Mouse (Mus musculus) embryonic facial prominence, embryonic 11.5 days (tissue): ENCODE results near the gene Ccl7. TPM values are rescaled to one million over a fixed set of nuclear protein-coding genes. Genes with fewer than 3 reads are reported as not detected.

Experiments
- ATAC-seq: fragments of 200-750 bp; cut with Nextera tagmentation; replicated peaks from 2 replicates; pipeline ENCODE4 v1.8.0; 2017; ENCODE audit warnings: low read depth; ENCODE audit not compliant: insufficient number of reproducible peaks, low FRiP score, low TSS enrichment
- DNase-seq: peaks from one replicate; pipeline ENCODE4 v3.0.0-alpha.2; 2015; ENCODE audit warnings: low spot score
- H3K27ac ChIP-seq: fragments of 300-500 bp; sonication (generic); replicated peaks from 2 replicates; pipeline ENCODE4 v1.5.1; 2014; ENCODE audit warnings: mild to moderate bottlenecking, low read depth, low read length, control low read depth
- H3K27me3 ChIP-seq: fragments of 300-500 bp; sonication (generic); 2 replicates; pipeline ENCODE4 v1.6.1; 2014; ENCODE audit warnings: mild to moderate bottlenecking, low read length, moderate library complexity, mixed read lengths; ENCODE audit not compliant: control insufficient read depth, insufficient read depth
- H3K36me3 ChIP-seq: fragments of 300-500 bp; sonication (generic); replicated peaks from 2 replicates; pipeline ENCODE4 v1.6.1; 2014; ENCODE audit warnings: low read depth, mild to moderate bottlenecking, low read length, moderate library complexity, mixed read lengths; ENCODE audit not compliant: control insufficient read depth, insufficient read depth
- H3K4me1 ChIP-seq: fragments of 300-500 bp; sonication (generic); 2 replicates; pipeline ENCODE4 v1.6.1; 2014; ENCODE audit warnings: low read length, mixed read lengths; ENCODE audit not compliant: control insufficient read depth, insufficient read depth
- H3K4me2 ChIP-seq: fragments of 300-500 bp; sonication (generic); 2 replicates; pipeline ENCODE4 v1.6.1; 2014; ENCODE audit warnings: low read depth, mild to moderate bottlenecking, control low read depth, low read length, moderate library complexity
- H3K4me3 ChIP-seq: fragments of 300-500 bp; sonication (generic); 2 replicates; pipeline ENCODE4 v1.5.1; 2014; ENCODE audit warnings: low read depth, low read length, control low read depth
- H3K9ac ChIP-seq: fragments of 300-500 bp; sonication (generic); replicated peaks from 2 replicates; pipeline ENCODE4 v1.6.1; 2014; ENCODE audit warnings: mild to moderate bottlenecking, control low read depth, low read length
- H3K9me3 ChIP-seq: fragments of 300-500 bp; sonication (generic); replicated peaks from 2 replicates; pipeline ENCODE4 v1.6.1; 2016; ENCODE audit warnings: mild to moderate bottlenecking, low read length, inconsistent platforms, mixed read lengths; ENCODE audit not compliant: control insufficient read depth
- WGBS: fragments of 180-500 bp; shearing (Covaris S2); extraction: QIAGEN DNeasy Blood & Tissue Kit; methylation state at CpG from one replicate; pipeline ENCODE4 v1.1.7; 2014; 5-methylcytosine and 5-hydroxymethylcytosine counted together
- polyA plus RNA-seq: library from polyadenylated mRNA; unstranded; fragments of >200 nt; fragmentation: Nextera tagmentation; extraction: Ambion mirVana; gene quantifications from 2 replicates; pipeline ENCODE4 v1.2.1, GENCODE M21; 2014

Gene Ccl7
- polyA plus RNA-seq, 1 experiment from 2014 or later, result not detected

DNA sequence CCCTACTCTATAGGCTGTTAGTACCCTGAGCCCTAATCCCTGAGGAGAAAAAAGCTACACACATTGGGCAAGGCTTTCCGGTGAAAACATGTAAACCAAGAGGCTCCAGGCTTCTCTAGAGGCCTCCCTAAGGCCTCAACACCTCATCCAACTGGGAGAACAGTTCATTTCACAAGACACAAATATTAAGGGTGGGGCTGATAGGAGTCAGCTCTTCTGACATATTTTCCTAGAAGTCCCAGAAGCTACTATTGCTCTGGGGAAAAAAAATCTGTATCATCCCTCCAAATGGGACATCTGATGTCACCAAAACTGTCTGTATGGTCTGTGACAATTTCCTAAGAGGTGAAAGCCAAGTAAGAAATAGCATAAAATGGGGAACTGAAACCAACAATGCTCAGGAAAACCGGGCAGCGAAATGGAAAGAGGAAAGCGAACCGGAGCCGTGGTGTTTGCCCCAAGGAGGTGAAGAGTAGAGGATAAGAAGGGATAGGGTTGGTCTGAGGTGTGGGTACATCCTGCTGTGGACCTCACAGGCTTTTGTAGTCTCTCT, 22.9 kb upstream of the Ccl7 start:
- Histone ChIP-seq H3K4me2 (no peak overlapping the region), H3K27me3 (no peaks in the 10 kb centered on the region), H3K36me3 (no peaks in the 10 kb centered on the region), H3K4me3 (no peak overlapping the region), H3K9me3 (no peaks in the 10 kb centered on the region), H3K27ac (no peak overlapping the region), H3K9ac (no peak overlapping the region), H3K4me1 (no peaks in the 10 kb centered on the region)
- DNase-seq, result no peak
- no peak for ATAC-seq
- WGBS, result 92% methylated on average over 6 of the region's 6 CpGs

- H3K36me3 ChIP-seq, result no peaks in the 10 kb centered on the region
- WGBS, result 87% methylated on average over 4 of the region's 4 CpGs
- ATAC-seq (no peak), DNase-seq (no peak)
- no peak overlapping the region for H3K4me2 ChIP-seq
- H3K4me1 ChIP-seq, result no peaks in the 10 kb centered on the region
- H3K9me3 ChIP-seq, result no peaks in the 10 kb centered on the region
- no peak overlapping the region for H3K4me3 ChIP-seq
- H3K27me3 ChIP-seq, result no peaks in the 10 kb centered on the region
- no peak overlapping the region for H3K9ac ChIP-seq
- H3K27ac ChIP-seq, result no peak overlapping the region
These were observed 21.7 kb upstream of the Ccl7 start for GRCm38 (mm10) chr11:82023769-82024168.

GRCm38 (mm10) chr11:82030171-82030570, 15.3 kb upstream of the Ccl7 start:
- no peaks in the 10 kb centered on the region for H3K27me3 ChIP-seq
- H3K27ac ChIP-seq, result no peak overlapping the region
- H3K36me3 ChIP-seq, result no peaks in the 10 kb centered on the region
- H3K9ac ChIP-seq, result no peak overlapping the region
- no peak overlapping the region for H3K4me2 ChIP-seq
- no peaks in the 10 kb centered on the region for H3K9me3 ChIP-seq
- ATAC-seq (no peak), DNase-seq (no peak)
- H3K4me3 ChIP-seq, result no peak overlapping the region
- 70% methylated on average over 2 of the region's 2 CpGs for WGBS
- no peaks in the 10 kb centered on the region for H3K4me1 ChIP-seq

DNA sequence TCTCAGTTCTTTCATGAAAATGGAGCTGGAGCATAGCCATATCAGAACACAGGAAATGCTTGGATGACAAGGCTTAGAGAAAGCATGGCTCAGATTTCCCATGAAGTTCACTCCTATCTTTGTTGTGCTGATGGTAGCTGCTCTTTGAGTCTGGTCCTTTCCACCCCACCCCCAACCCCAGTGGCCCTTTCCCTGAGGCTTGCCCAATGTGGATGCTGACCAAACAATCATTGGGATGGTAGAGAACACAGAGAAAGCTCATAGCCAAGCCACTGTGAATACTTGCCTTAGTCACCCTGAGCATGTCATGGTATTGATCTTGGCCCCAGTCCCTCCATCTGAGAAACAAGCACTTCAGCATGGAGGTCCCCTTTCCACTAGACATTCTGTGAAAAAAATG, 13.4 kb upstream of the Ccl7 start:
- DNase-seq, result no peak
- H3K9ac ChIP-seq, result no peak overlapping the region
- H3K4me1 ChIP-seq, result no peaks in the 10 kb centered on the region
- H3K27me3 ChIP-seq, result no peaks in the 10 kb centered on the region
- no peak for ATAC-seq
- H3K36me3 ChIP-seq, result no peaks in the 10 kb centered on the region
- H3K9me3 ChIP-seq, result no peaks in the 10 kb centered on the region
- H3K4me2 ChIP-seq, result no peak overlapping the region
- no peak overlapping the region for H3K4me3 ChIP-seq
- no peak overlapping the region for H3K27ac ChIP-seq

DNA sequence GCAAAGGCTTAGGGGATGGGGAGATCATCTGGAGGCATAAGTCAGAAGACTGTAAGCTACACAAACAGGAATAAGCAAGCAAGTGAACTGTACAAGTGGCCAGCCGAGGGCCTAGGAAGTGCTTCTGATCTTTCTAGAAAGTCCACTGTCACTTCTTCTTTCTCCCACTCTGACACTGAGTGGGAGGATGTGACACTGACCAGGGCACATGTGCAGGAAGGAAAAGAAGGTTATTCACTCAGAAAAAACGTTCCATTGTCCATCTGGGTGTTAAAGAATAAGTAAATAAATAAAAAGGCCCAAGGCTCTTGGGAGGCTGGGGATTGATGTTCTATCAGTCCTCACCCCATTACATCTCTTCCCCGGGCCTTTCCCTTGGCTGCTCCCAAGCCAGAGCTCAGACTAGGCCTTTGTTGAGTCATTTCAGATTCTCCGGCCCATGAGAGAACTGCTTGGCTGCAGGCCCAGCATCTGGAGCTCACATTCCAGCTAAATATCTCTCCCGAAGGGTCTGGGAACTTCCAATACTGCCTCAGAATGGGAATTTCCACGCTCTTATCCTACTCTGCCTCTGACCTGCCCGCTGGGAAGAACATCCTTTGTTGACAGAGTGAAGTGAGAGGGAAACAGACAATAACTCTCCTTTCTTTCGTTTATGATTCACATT, 12.7 kb upstream of the Ccl7 start:
- no peak for ATAC-seq
- no peak overlapping the region for H3K9ac ChIP-seq
- no peak overlapping the region for H3K27ac ChIP-seq
- H3K4me2 ChIP-seq, result no peak overlapping the region
- H3K27me3 ChIP-seq, result no peaks in the 10 kb centered on the region
- 61% methylated on average over 8 of the region's 8 CpGs for WGBS
- H3K9me3 ChIP-seq, result no peaks in the 10 kb centered on the region
- H3K4me1 ChIP-seq, result no peaks in the 10 kb centered on the region
- H3K36me3 ChIP-seq, result no peaks in the 10 kb centered on the region
- H3K4me3 ChIP-seq, result no peak overlapping the region
- no peak for DNase-seq

- no peak overlapping the region for H3K4me2 ChIP-seq
- no peak overlapping the region for H3K27ac ChIP-seq
- H3K9ac ChIP-seq, result no peak overlapping the region
- H3K4me3 ChIP-seq, result no peak overlapping the region
- H3K27me3 ChIP-seq, result no peaks in the 10 kb centered on the region
- no peaks in the 10 kb centered on the region for H3K36me3 ChIP-seq
- no peaks in the 10 kb centered on the region for H3K4me1 ChIP-seq
- H3K9me3 ChIP-seq, result no peaks in the 10 kb centered on the region
- ATAC-seq, result no peak
- WGBS, result 87% methylated on average over 7 of the region's 7 CpGs
- no peak for DNase-seq
These were observed 11.1 kb upstream of the Ccl7 start for GRCm38 (mm10) chr11:82034446-82034845.

- H3K4me1 ChIP-seq, result no peaks in the 10 kb centered on the region
- no peak within 1 kb of the TSS for H3K27ac ChIP-seq
- H3K36me3 ChIP-seq, result no peaks in the 10 kb centered on the region
- ATAC-seq (no peak), DNase-seq (no peak)
- H3K4me3 ChIP-seq, result no peak within 1 kb of the TSS
- H3K27me3 ChIP-seq, result no peaks in the 10 kb centered on the region
- no peak within 1 kb of the TSS for H3K9ac ChIP-seq
- H3K9me3 ChIP-seq, result no peaks in the 10 kb centered on the region
- 45% methylated on average over 5 of the region's 5 CpGs for WGBS
- no peak within 1 kb of the TSS for H3K4me2 ChIP-seq
These were observed 10.2 kb upstream of the Ccl7 start, which contains the start of gene Ccl2 for GRCm38 (mm10) chr11:82035356-82035755. TSS of gene Ccl2 (plus strand) at chr11:82035571.

DNA sequence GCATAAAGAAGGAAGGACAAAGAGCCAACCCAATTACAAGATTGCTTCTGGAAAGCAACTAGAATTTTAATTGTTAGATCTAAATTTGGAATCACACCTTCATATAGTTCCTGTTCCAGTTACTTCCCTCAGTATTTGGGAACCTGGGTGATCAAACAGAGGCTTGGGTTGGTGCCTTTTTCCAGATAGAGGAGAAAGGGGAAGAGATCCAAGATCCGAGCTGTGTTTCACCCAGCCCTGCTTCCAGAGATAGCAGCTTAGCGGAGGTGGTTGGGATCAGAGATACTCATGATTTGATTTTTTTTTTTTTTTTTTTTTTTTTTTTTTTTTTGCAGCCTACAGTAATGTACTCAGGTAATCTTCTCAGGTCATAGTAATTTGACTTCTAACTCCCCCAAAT, 9.7 kb upstream of the Ccl7 start:
- ATAC-seq, result no peak
- 96% methylated on average over 2 of the region's 2 CpGs for WGBS

More for the DNA sequence above, 9.7 kb upstream of the Ccl7 start:
- no peak overlapping the region for H3K27ac ChIP-seq
- DNase-seq, result no peak
- no peaks in the 10 kb centered on the region for H3K9me3 ChIP-seq
- H3K36me3 ChIP-seq, result no peaks in the 10 kb centered on the region
- H3K9ac ChIP-seq, result no peak overlapping the region
- no peak overlapping the region for H3K4me2 ChIP-seq
- no peaks in the 10 kb centered on the region for H3K27me3 ChIP-seq
- no peaks in the 10 kb centered on the region for H3K4me1 ChIP-seq
- H3K4me3 ChIP-seq, result no peak overlapping the region
